Mouse (Mus musculus) liver, adult 2 months (tissue): ENCODE measurements around the gene Nhlrc2. TPM values are rescaled to one million over a fixed set of nuclear protein-coding genes. Genes with fewer than 3 reads are reported as not detected.

Experiments
- DNase-seq: peaks from one replicate; pipeline ENCODE4 v3.0.0-alpha.2; 2011; ENCODE audit warnings: low read depth, low spot score; ENCODE audit errors: extremely low read depth
- H3K27ac ChIP-seq: fragments of 200-500 bp; replicated peaks from 2 replicates; pipeline ENCODE4 v1.5.1; 2012; ENCODE audit warnings: low read depth, mild to moderate bottlenecking, control low read depth, inconsistent platforms, low read length; ENCODE audit not compliant: insufficient read depth
- H3K27me3 ChIP-seq: fragments of 200-500 bp; 2 replicates; pipeline ENCODE4 v1.6.1; 2012; ENCODE audit warnings: mild to moderate bottlenecking, moderate library complexity, low read length, inconsistent platforms; ENCODE audit not compliant: control insufficient read depth, insufficient read depth
- H3K36me3 ChIP-seq: fragments of 200-500 bp; 2 replicates; pipeline ENCODE4 v1.6.1; 2012; ENCODE audit warnings: low read length, inconsistent platforms; ENCODE audit not compliant: control insufficient read depth, insufficient read depth
- H3K4me1 ChIP-seq: fragments of 200-500 bp; 2 replicates; pipeline ENCODE4 v1.6.1; 2011; ENCODE audit warnings: low read length; ENCODE audit not compliant: control insufficient read depth, insufficient read depth
- H3K4me3 ChIP-seq: fragments of 200-500 bp; 2 replicates; pipeline ENCODE4 v1.5.1; 2011; ENCODE audit warnings: low read depth, mild to moderate bottlenecking, control low read depth, low read length, moderate library complexity; ENCODE audit not compliant: insufficient read depth
- H3K79me2 ChIP-seq: fragments of 200-500 bp; 2 replicates; pipeline ENCODE4 v1.6.1; 2012; ENCODE audit warnings: inconsistent platforms, mild to moderate bottlenecking, low read length, moderate library complexity; ENCODE audit not compliant: control insufficient read depth, insufficient read depth
- H3K9ac ChIP-seq: fragments of 200-500 bp; 2 replicates; pipeline ENCODE4 v1.6.1; 2012; ENCODE audit warnings: low read depth, mild to moderate bottlenecking, control low read depth, inconsistent platforms, low read length
- CTCF ChIP-seq: fragments of 200-500 bp; IDR thresholded peaks from 2 replicates; pipeline ENCODE4 v1.5.1; 2011; ENCODE audit warnings: low read depth, low read length, control low read depth
- POLR2A ChIP-seq: fragments of 200-500 bp; IDR thresholded peaks from 2 replicates; pipeline ENCODE4 v1.6.1; 2011; ENCODE audit warnings: low read length, control low read depth; ENCODE audit not compliant: insufficient read depth; ENCODE audit errors: extremely low read depth
- WGBS: fragments of 180-500 bp; shearing (Covaris S2); methylation state at CpG from one replicate; pipeline ENCODE4 v1.1.7; 2018; 5-methylcytosine and 5-hydroxymethylcytosine counted together
- polyA plus RNA-seq: library from polyadenylated mRNA; depleted of rRNA; stranded (reverse); fragments of >200 nt; gene quantifications from 2 replicates; pipeline ENCODE4 v1.2.3, GENCODE M21; 2012
- total RNA-seq: library from RNA; depleted of rRNA; stranded (reverse); fragments of >200 nt; gene quantifications from 2 replicates; pipeline ENCODE4 v1.2.3, GENCODE M21; 2014

The Nhlrc2 gene
- total and polyA plus RNA-seq, 2 experiments: 3.9 to 11.9 TPM

DNA sequence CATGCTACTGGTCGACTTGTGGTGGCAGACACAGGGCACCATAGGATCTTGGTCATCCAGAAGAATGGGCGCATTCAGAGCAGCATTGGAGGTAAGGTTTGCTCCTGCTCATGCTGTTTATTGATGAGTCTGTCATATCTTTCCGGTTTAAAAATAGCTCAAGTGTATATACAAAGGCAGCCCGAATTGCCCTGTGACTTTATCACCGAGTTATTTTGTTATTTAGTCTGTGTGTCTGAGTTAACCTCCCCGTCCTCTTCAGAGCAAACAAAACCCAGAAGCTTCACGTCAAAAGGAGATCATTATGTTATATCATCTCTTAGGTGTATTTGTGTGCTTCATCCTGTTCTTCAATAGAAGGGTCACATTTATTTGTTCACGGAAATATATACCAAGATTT, 22.7 kb downstream of the Nhlrc2 start:
- Histone ChIP-seq H3K79me2 (peaks cover 11% of the 10 kb centered on the region; the same call in 1 of the 2 replicates), H3K27ac (no peak overlapping the region), H3K27me3 (no peaks in the 10 kb centered on the region), H3K9ac (no peak overlapping the region), H3K4me1 (no peaks in the 10 kb centered on the region), H3K4me3 (no peak overlapping the region), H3K36me3 (peaks cover 7% of the 10 kb centered on the region)
- TF ChIP-seq POLR2A: no peak
- WGBS: 69% methylated on average over 8 of the region's 8 CpGs
- no peak for DNase-seq

DNA sequence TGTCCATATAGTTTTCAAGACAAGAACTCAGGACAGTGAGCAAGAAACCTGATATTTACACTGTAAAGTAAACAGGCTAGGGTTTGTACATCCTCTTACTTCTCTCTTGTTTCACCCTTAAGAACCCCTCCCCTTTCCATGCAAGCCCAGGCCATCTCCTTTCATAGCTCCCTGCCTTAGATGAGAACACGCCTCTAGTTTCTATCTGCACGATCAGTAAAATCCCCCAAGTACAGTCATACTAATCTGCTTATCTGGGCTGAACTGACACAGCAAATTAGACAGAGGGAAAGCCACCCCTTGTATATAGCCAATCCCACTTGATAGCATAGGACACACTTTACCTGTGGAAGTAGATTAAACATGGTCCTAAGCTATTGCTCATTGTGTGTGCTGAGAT, 23.2 kb downstream of the Nhlrc2 start:
- Histone ChIP-seq H3K4me1 (no peaks in the 10 kb centered on the region), H3K27ac (no peak overlapping the region), H3K79me2 (peaks cover 6% of the 10 kb centered on the region; the same call in 1 of the 2 replicates), H3K9ac (no peak overlapping the region), H3K36me3 (peaks cover 10% of the 10 kb centered on the region), H3K27me3 (no peaks in the 10 kb centered on the region), H3K4me3 (no peak overlapping the region)
- no peak for DNase-seq
- WGBS: 84% methylated on average over 2 of the region's 2 CpGs
- TF ChIP-seq POLR2A (no peak), CTCF (no peak)

DNA sequence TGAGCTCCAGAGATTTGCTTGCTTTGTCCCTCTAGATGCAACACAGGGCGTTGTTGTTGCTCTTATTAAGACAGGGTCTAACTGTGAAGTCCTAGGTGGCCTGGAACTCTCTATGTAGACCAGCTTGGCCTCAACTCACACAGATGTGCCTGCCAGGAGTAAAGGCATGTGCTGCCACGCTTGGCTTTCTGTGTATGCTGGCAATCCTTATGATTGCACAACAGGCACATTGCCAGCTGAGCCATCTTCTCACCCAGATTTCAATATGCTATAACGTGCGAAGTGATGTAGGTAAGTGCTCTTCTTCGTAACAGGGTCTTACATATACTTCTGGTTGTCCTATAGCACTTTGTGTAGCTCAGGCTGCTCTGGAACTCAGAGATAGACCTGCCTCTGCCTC, 23.9 kb downstream of the Nhlrc2 start:
- H3K27me3 ChIP-seq: no peaks in the 10 kb centered on the region
- no peak overlapping the region for H3K27ac ChIP-seq
- TF ChIP-seq POLR2A: no peak
- no peak for TF ChIP-seq CTCF
- no peaks in the 10 kb centered on the region for H3K4me1 ChIP-seq
- no peak overlapping the region for H3K4me3 ChIP-seq
- peak; percentile 65 for DNase-seq
- H3K9ac ChIP-seq: no peak overlapping the region
- H3K79me2 ChIP-seq: peaks cover 5% of the 10 kb centered on the region; the same call in 1 of the 2 replicates
- peaks cover 13% of the 10 kb centered on the region for H3K36me3 ChIP-seq
- 46% methylated on average over 5 of the region's 5 CpGs for WGBS

- 97% methylated on average over 6 of the region's 6 CpGs for WGBS
- peaks cover 20% of the 10 kb centered on the region for H3K36me3 ChIP-seq
- H3K27ac ChIP-seq: no peak overlapping the region
- no peak overlapping the region for H3K4me3 ChIP-seq
- no peaks in the 10 kb centered on the region; the same call in 1 of the 2 replicates for H3K79me2 ChIP-seq
- no peak overlapping the region for H3K9ac ChIP-seq
- no peaks in the 10 kb centered on the region for H3K27me3 ChIP-seq
- TF ChIP-seq CTCF: no peak
- TF ChIP-seq POLR2A: no peak
- no peak for DNase-seq
- no peaks in the 10 kb centered on the region for H3K4me1 ChIP-seq
These were observed 25.1 kb downstream of the Nhlrc2 start for GRCm38 (mm10) chr19:56573184-56573583.

- DNase-seq: no peak
- H3K9ac ChIP-seq: no peak overlapping the region
- TF ChIP-seq CTCF: no peak
- no peak for TF ChIP-seq POLR2A
- H3K27ac ChIP-seq: no peak overlapping the region
- no peaks in the 10 kb centered on the region for H3K27me3 ChIP-seq
- WGBS: 100% methylated on average over 1 of the region's 1 CpGs
- no peaks in the 10 kb centered on the region for H3K4me1 ChIP-seq
- H3K4me3 ChIP-seq: no peak overlapping the region
- peaks cover 23% of the 10 kb centered on the region for H3K36me3 ChIP-seq
- H3K79me2 ChIP-seq: no peaks in the 10 kb centered on the region; the same call in 1 of the 2 replicates
These were observed 29.7 kb downstream of the Nhlrc2 start for GRCm38 (mm10) chr19:56577801-56578200.

GRCm38 (mm10) chr19:56581981-56582380, 33.9 kb downstream of the Nhlrc2 start:
- Histone ChIP-seq H3K27ac (no peak overlapping the region), H3K79me2 (no peaks in the 10 kb centered on the region; the same call in 1 of the 2 replicates), H3K36me3 (peaks cover 11% of the 10 kb centered on the region), H3K4me1 (no peaks in the 10 kb centered on the region), H3K27me3 (no peaks in the 10 kb centered on the region), H3K9ac (no peak overlapping the region), H3K4me3 (no peak overlapping the region)
- TF ChIP-seq POLR2A (no peak), CTCF (no peak)
- WGBS: 94% methylated on average over 5 of the region's 5 CpGs
- no peak for DNase-seq
